Mouse (Mus musculus) cerebellum, adult 9-10 months (tissue): ENCODE results near the gene Fbxo21.
A peak's percentile ranks its signal among the peaks of the same experiment; 100 is the strongest.

Experiments used
- DNase-seq: peaks from one replicate; pipeline ENCODE4 v3.0.0; 2022

Gene Fbxo21

GRCm38 (mm10) chr5:118048412-118048811, 71.9 kb downstream of the Fbxo21 start:
- DNase-seq, result no peak

- no peak for DNase-seq
Measured at GRCm38 (mm10) chr5:118048928-118049327, 72.4 kb downstream of the Fbxo21 start.

GRCm38 (mm10) chr5:118050743-118051142, 74.2 kb downstream of the Fbxo21 start:
- no peak for DNase-seq

- peak; percentile 87 for DNase-seq
Measured at GRCm38 (mm10) chr5:118051981-118052662, 75.6 kb downstream of the Fbxo21 start.

- no peak for DNase-seq
Measured at GRCm38 (mm10) chr5:118053205-118053604, 76.7 kb downstream of the Fbxo21 start.

- peak; percentile 59 for DNase-seq
Measured at GRCm38 (mm10) chr5:118057508-118058111, 81.1 kb downstream of the Fbxo21 start.

GRCm38 (mm10) chr5:118058858-118059257, 82.3 kb downstream of the Fbxo21 start:
- DNase-seq, result peak; percentile 57

- peak; percentile 69 for DNase-seq
Measured at GRCm38 (mm10) chr5:118059646-118060045, 83.1 kb downstream of the Fbxo21 start.
